Mouse (Mus musculus) forebrain, postnatal 0 days (tissue): ENCODE measurements around the gene Sox1. TPM values are rescaled to one million over a fixed set of nuclear protein-coding genes. Genes with fewer than 3 reads are reported as not detected.

Experiments
- ATAC-seq: fragments of 200-750 bp; cut with Nextera tagmentation; 2 replicates; pipeline ENCODE4 v1.8.0; 2017; ENCODE audit warnings: mild to moderate bottlenecking, moderate library complexity
- DNase-seq: peaks from one replicate; pipeline ENCODE4 v3.0.0-alpha.2; 2015
- H3K27ac ChIP-seq: fragments of 300-500 bp; sonication (generic); 2 replicates; pipeline ENCODE4 v1.5.1; 2014; ENCODE audit warnings: low read depth, mild to moderate bottlenecking, antibody characterized with exemption, low read length, moderate library complexity, mixed read lengths
- H3K27me3 ChIP-seq: fragments of 300-500 bp; sonication (generic); 2 replicates; pipeline ENCODE4 v1.6.1; 2014; ENCODE audit warnings: mild to moderate bottlenecking, low read length, mixed read lengths; ENCODE audit not compliant: insufficient read depth
- H3K36me3 ChIP-seq: fragments of 300-500 bp; sonication (generic); 2 replicates; pipeline ENCODE4 v1.6.1; 2014; ENCODE audit warnings: mild to moderate bottlenecking, moderate library complexity; ENCODE audit not compliant: insufficient read depth
- H3K4me1 ChIP-seq: fragments of 300-500 bp; sonication (generic); 2 replicates; pipeline ENCODE4 v1.6.1; 2014; ENCODE audit warnings: antibody characterized with exemption; ENCODE audit not compliant: insufficient read depth
- H3K4me2 ChIP-seq: fragments of 300-500 bp; sonication (generic); 2 replicates; pipeline ENCODE4 v1.6.1; 2014; ENCODE audit warnings: low read depth, mild to moderate bottlenecking, moderate library complexity
- H3K4me3 ChIP-seq: fragments of 300-500 bp; sonication (generic); 2 replicates; pipeline ENCODE4 v1.5.1; 2014; ENCODE audit warnings: low read depth, low read length, mixed read lengths
- H3K9ac ChIP-seq: fragments of 300-500 bp; sonication (generic); 2 replicates; pipeline ENCODE4 v1.6.1; 2014; ENCODE audit warnings: mild to moderate bottlenecking
- H3K9me3 ChIP-seq: fragments of 300-500 bp; sonication (generic); 2 replicates; pipeline ENCODE4 v1.6.1; 2016; ENCODE audit warnings: low read length
- CTCF ChIP-seq: sonication (generic); IDR thresholded peaks from 2 replicates; pipeline ENCODE4 v1.5.1; 2016; ENCODE audit warnings: antibody characterized with exemption, control low read depth, low read depth
- WGBS: fragments of 180-500 bp; shearing (Covaris S2); extraction: QIAGEN DNeasy Blood & Tissue Kit; methylation state at CpG from one replicate; pipeline ENCODE4 v1.1.7; 2014; 5-methylcytosine and 5-hydroxymethylcytosine counted together
- polyA plus RNA-seq: library from polyadenylated mRNA; unstranded; fragments of >200 nt; fragmentation: Nextera tagmentation; extraction: Ambion mirVana; gene quantifications from 2 replicates; pipeline ENCODE4 v1.2.1, GENCODE M21; 2015
- total RNA-seq: library from RNA; depleted of rRNA; stranded (reverse); fragments of >200 nt; gene quantifications from 2 replicates; pipeline ENCODE4 v1.2.3, GENCODE M21; 2014

Gene Sox1
- total and polyA plus RNA-seq, 2 experiments from 2014 or later: 4.3 to 36.5 TPM

DNA sequence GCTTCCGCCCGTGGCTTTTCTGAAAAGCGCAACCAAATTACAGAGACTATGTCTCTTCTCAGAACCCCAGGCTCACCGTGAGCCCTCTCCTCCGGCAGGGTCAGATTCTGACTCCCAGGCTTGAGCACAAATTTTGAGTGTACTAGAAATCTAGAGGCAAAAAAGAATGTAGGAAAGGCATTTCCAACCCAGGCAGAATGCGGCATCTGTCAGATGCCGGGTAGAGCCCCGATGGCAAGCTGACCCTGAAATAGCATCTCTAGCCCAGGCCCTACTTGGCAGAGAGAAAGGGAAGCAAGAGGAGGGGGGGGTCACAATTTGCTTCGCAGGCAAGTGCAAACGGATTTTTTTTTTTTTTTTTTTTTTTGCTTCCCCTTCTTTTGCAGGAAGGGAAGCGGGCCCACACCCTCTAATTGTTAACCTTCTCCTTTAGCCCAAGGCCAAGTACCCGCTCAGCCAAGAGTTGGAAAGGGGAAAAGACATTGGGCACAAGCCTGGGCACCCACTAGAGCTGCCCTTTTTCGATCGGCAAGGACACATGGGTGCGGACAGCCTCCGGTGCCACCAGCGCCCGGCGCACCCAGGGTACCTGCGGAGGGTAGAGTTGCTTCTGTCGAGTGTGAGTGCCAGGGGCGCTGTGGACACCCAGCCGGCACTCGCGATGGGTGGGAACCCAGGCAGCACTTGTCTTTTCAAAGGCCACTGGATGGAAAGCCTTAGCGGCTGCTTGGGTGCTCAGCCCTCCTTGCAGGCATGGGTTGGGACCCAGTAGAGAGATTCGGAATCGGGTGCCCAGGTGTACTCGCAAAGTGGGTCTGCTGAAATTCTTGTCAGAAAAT, 5.1 kb upstream of the Sox1 start:
- H3K36me3 ChIP-seq: no peaks in the 10 kb centered on the region
- WGBS: 11% methylated on average over 29 of the region's 29 CpGs

DNA sequence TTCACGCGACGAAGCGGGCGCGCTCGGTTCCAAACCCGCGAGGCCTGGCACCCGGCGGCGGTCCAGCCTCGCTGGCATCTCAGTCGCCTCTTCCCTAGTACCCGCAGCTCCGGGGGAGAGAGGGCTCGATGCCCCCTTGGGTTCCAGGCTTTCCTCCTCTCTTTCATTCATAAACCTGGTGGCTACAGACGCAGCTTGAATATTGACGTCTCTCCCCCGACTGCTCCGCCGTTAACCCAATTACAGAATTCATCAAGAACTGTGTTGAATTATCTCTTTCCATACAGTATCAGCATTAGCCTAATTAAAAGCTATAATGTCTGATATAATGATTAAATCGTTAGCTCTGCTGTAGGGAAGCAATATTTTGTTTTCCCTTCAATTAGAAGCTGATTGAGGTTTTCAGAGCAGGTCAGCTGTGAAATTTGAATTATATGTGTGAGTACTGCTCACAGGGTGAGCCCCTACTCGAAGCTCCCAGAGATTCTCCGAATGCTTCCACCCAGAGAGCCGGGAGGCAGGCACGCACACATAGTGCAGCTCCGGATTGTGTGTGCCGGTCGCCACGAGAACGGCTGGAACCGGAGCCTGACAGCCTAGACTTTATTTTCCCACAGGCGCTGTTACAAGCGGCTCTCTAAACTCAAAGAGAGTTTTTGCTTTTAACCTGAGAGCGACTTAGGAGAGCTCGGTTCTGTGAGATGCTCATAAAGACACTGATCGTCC, 4.3 kb upstream of the Sox1 start:
- Histone ChIP-seq H3K27me3 (peaks cover 35% of the 10 kb centered on the region), H3K4me2 (peak overlapping the region; percentile 78), H3K27ac (peak overlapping the region; percentile 82), H3K36me3 (no peaks in the 10 kb centered on the region), H3K9me3 (no peaks in the 10 kb centered on the region), H3K9ac (peak overlapping the region; percentile 61), H3K4me1 (no peaks in the 10 kb centered on the region), H3K4me3 (peak overlapping the region; percentile 22)
- ATAC-seq (no peak), DNase-seq (peak; percentile 79)
- no peak for TF ChIP-seq CTCF
- 4% methylated on average over 38 of the region's 38 CpGs for WGBS

More for the DNA sequence above, 5.1 kb upstream of the Sox1 start:
- H3K9ac ChIP-seq: peak overlapping the region; percentile 61
- H3K9me3 ChIP-seq: no peaks in the 10 kb centered on the region
- ATAC-seq (no peak), DNase-seq (peak; percentile 55)
- H3K4me3 ChIP-seq: peak overlapping the region; percentile 22
- H3K4me1 ChIP-seq: no peaks in the 10 kb centered on the region
- H3K27ac ChIP-seq: peak overlapping the region; percentile 82
- H3K27me3 ChIP-seq: peaks cover 35% of the 10 kb centered on the region
- peak overlapping the region; percentile 78 for H3K4me2 ChIP-seq
- TF ChIP-seq CTCF: no peak

DNA sequence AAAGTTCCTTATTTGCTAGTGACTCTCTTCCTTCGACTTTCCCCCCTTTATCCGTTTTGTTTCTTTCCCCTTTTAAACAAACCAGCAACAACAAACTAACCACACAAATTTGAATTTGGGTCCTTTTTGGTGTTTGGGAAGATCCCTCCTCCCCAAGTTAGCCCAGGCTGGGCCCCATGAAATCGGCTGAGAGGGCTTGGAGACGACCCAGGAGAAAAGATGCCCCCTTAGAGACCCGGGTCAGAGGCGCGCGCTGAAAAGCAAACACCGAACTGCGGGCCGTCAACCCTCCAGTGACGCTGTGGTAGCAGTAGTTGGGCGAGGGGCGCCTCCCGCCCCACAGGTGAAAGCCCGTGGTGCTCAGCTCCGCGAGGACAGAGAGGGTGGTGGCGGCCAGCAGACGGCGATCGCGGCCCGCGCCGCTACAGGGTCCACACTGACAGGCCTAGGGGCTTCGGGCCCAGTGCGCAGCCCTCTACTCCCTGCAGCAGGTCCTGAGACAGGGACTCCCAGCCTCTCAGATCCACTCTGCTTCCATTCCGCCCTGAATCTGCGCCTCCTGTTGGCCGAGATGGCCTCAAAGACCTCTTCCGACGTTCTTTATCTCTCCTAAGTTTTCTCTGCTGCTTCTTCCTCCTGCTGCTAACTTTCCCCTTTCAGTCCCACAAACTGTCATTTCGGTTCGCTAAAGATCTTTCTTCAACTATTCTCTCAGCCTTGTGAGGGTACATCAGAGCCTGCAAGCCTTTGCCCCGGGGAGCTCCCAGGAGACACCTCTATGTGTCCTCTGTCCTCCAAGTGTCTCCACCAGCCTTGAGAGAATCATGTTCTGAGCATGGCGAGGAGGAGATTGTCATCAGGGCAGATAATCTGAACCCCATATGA, 3.5 kb upstream of the Sox1 start:
- Histone ChIP-seq H3K9me3 (no peaks in the 10 kb centered on the region), H3K27ac (peak overlapping the region; percentile 82; the same call in 1 of the 2 replicates), H3K36me3 (no peaks in the 10 kb centered on the region), H3K4me2 (peak overlapping the region; percentile 78), H3K27me3 (peaks cover 33% of the 10 kb centered on the region), H3K9ac (peak overlapping the region; percentile 61), H3K4me1 (no peaks in the 10 kb centered on the region), H3K4me3 (peak overlapping the region; percentile 22; the same call in 1 of the 2 replicates)
- TF ChIP-seq CTCF: peak; percentile 75
- 11% methylated on average over 37 of the region's 37 CpGs for WGBS
- DNase-seq (peak; percentile 66), ATAC-seq (peak; percentile 11)

DNA sequence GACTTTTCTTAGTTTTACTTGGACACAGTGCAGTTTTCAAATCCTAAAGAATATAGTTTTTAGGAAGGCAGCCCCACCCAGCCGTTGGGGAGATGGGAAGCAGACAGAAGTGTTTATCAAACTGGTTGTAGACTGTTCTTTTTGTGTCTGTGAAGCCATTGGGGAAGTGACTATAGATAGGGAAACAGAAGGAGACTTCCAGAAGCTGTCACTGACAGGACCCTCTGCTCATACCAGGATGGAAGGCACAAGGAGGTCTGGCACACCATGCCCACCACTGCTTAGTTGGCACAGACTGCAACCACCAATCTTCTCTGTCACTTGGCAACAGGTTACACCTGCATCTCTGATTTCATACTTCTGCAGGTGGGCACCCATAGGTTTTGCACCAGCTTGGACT, 2.3 kb upstream of the Sox1 start:
- 33% methylated on average over 1 of the region's 1 CpGs for WGBS
- peaks cover 25% of the 10 kb centered on the region for H3K27me3 ChIP-seq
- DNase-seq (no peak), ATAC-seq (no peak)
- H3K27ac ChIP-seq: no peak overlapping the region
- no peaks in the 10 kb centered on the region for H3K9me3 ChIP-seq
- no peak overlapping the region for H3K4me3 ChIP-seq
- 0 out of 2 replicates have a peak overlapping the region, but pooled peaks have one; percentile 1 for H3K9ac ChIP-seq
- H3K4me1 ChIP-seq: no peaks in the 10 kb centered on the region
- TF ChIP-seq CTCF: no peak
- H3K4me2 ChIP-seq: no peak overlapping the region
- no peaks in the 10 kb centered on the region; the same call in 1 of the 2 replicates for H3K36me3 ChIP-seq

DNA sequence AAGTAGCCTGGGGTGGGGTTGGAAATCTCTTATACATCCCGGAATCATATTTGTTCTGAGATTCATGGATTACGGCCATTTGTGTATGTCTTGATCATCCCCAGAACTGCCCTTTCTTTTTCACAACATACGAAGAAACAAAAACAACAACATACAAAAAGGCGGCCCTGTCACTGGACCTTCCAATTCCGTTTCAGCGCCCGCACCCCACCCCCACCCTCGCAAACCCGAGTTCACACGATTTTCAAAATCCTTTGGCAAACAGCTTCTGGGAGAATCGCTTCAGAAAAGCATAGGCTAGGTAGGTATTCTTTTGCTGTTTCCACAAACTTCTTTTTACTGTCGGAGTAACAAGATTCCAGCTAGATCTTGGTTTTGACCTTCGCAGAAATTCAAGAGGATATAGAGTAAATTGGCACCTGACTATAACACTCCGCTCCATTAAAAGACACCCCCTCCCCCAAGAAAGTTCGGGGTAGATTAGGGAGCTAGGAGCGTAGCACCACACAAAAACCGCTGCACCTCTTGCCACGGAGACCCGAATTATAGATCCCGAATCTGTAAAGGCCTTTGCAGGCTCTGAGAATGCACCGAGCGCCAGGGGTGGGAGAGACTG, 602 bp upstream of the Sox1 start:
- Histone ChIP-seq H3K36me3 (no peaks in the 10 kb centered on the region; the same call in 1 of the 2 replicates), H3K9ac (peak overlapping the region; percentile 70; the same call in 1 of the 2 replicates), H3K4me2 (peak overlapping the region; percentile 70), H3K4me3 (peak overlapping the region; percentile 51), H3K27ac (peak overlapping the region; percentile 86), H3K4me1 (no peaks in the 10 kb centered on the region), H3K27me3 (peaks cover 16% of the 10 kb centered on the region), H3K9me3 (no peaks in the 10 kb centered on the region)
- 3% methylated on average over 22 of the region's 22 CpGs for WGBS
- TF ChIP-seq CTCF: no peak
- DNase-seq (no peak), ATAC-seq (no peak)
